Mouse (Mus musculus) liver, postnatal 0 days (tissue): ENCODE measurements around the gene Bank1. TPM values are rescaled to one million over a fixed set of nuclear protein-coding genes. Genes with fewer than 3 reads are reported as not detected.
"Not testable (repeated sequence)": the region's sequence is repeated elsewhere in the genome, so short reads cannot be mapped to it uniquely, and the experiment has no call there.

ENCODE experiments used
- ATAC-seq: fragments of 200-750 bp; cut with Nextera tagmentation; 2 replicates; pipeline ENCODE4 v1.8.0; 2017; ENCODE audit warnings: mild to moderate bottlenecking, moderate library complexity
- DNase-seq: peaks from one replicate; pipeline ENCODE4 v3.0.0-alpha.2; 2016
- H3K27ac ChIP-seq: fragments of 300-500 bp; sonication (generic); 2 replicates; pipeline ENCODE4 v1.5.1; 2014; ENCODE audit warnings: antibody characterized with exemption, moderate library complexity, mild to moderate bottlenecking, low read depth
- H3K27me3 ChIP-seq: fragments of 300-500 bp; sonication (generic); 2 replicates; pipeline ENCODE4 v1.6.1; 2014; ENCODE audit warnings: low read length, control low read depth, mixed read lengths; ENCODE audit not compliant: insufficient read depth
- H3K36me3 ChIP-seq: fragments of 300-500 bp; sonication (generic); replicated peaks from 2 replicates; pipeline ENCODE4 v1.6.1; 2014; ENCODE audit warnings: mild to moderate bottlenecking, control low read depth, low read length, moderate library complexity, mixed read lengths; ENCODE audit not compliant: insufficient read depth
- H3K4me1 ChIP-seq: fragments of 300-500 bp; sonication (generic); 2 replicates; pipeline ENCODE4 v1.6.1; 2014; ENCODE audit warnings: antibody characterized with exemption, mild to moderate bottlenecking, control low read depth; ENCODE audit not compliant: insufficient read depth
- H3K4me2 ChIP-seq: fragments of 300-500 bp; sonication (generic); 2 replicates; pipeline ENCODE4 v1.6.1; 2014; ENCODE audit warnings: low read depth, mild to moderate bottlenecking, low read length, moderate library complexity, mixed read lengths
- H3K4me3 ChIP-seq: fragments of 300-500 bp; sonication (generic); 2 replicates; pipeline ENCODE4 v1.5.1; 2014; ENCODE audit warnings: low read depth, low read length
- H3K9ac ChIP-seq: fragments of 300-500 bp; sonication (generic); replicated peaks from 2 replicates; pipeline ENCODE4 v1.6.1; 2014; ENCODE audit warnings: mild to moderate bottlenecking, moderate library complexity
- H3K9me3 ChIP-seq: fragments of 300-500 bp; sonication (generic); 2 replicates; pipeline ENCODE4 v1.6.1; 2016; ENCODE audit warnings: mild to moderate bottlenecking, control low read depth, low read length, mixed read lengths
- CTCF ChIP-seq: sonication (generic); IDR thresholded peaks from 2 replicates; pipeline ENCODE4 v1.5.1; 2016; ENCODE audit warnings: antibody characterized with exemption, low read depth
- EP300 ChIP-seq: IDR thresholded peaks from 2 replicates; pipeline ENCODE4 v1.6.1; 2016; ENCODE audit warnings: antibody characterized with exemption, low read depth, mild to moderate bottlenecking
- WGBS: fragments of 180-500 bp; shearing (Covaris S2); extraction: QIAGEN DNeasy Blood & Tissue Kit; methylation state at CpG from one replicate; pipeline ENCODE4 v1.1.7; 2014; ENCODE audit not compliant: insufficient replicate concordance; 5-methylcytosine and 5-hydroxymethylcytosine counted together
- polyA plus RNA-seq: library from polyadenylated mRNA; unstranded; fragments of >200 nt; fragmentation: Nextera tagmentation; extraction: Ambion mirVana; gene quantifications from 2 replicates; pipeline ENCODE4 v1.2.1, GENCODE M21; 2015

The Bank1 gene
- polyA plus RNA-seq, 1 experiment from 2014 or later = 3.0 TPM

DNA sequence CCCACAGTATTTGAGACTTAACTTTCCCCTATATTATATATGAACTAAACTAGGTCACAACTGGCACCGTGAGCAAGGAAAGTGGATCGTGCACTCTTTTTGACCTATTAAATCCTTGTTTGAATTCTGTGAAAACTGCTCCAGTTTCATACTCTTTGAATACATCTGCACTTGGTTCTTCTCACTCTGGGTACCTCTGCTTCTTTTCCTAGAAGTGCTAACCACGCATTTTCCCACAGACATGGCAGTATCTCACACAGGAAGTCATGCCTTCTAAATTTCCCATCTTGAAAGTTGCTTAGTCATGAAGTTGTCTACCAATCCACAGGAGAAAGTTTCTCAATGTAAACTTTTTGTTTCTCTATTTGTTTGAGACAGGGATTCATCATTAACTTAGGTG lies 3.9 kb downstream of the Bank1 start:
- Histone ChIP-seq H3K27ac (no peak overlapping the region), H3K4me3 (no peak overlapping the region), H3K4me2 (no peak overlapping the region), H3K4me1 (no peaks in the 10 kb centered on the region), H3K36me3 (no peaks in the 10 kb centered on the region), H3K9ac (no peak overlapping the region), H3K9me3 (no peaks in the 10 kb centered on the region), H3K27me3 (no peaks in the 10 kb centered on the region)
- no peak for TF ChIP-seq EP300
- TF ChIP-seq CTCF = no peak
- WGBS = 66% methylated on average over 3 of the region's 3 CpGs
- no peak for ATAC-seq
- no peak for DNase-seq

DNA sequence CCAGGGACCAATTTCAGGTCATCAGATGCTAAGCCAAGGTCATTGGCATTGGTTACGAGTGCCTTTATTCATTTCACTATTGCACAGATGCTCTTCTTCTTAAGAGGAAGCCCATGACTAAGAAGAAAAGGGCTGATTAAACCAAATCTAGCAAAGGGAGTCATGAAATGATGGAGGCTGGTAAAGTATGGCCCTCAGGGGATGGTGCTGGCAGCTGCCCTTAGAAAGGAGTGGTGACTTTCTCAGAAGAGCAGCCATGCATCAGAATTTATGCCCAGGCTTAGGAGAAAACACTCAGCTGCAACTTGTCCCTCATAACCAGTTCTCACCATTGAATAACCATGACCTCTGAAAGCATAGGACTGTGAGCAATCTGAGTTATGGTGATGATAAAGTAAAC lies 17.4 kb downstream of the Bank1 start:
- H3K9me3 ChIP-seq = no peaks in the 10 kb centered on the region
- no peak overlapping the region for H3K9ac ChIP-seq
- no peak for TF ChIP-seq CTCF
- H3K4me2 ChIP-seq = no peak overlapping the region
- WGBS = 72% methylated on average over 1 of the region's 1 CpGs
- no peak for DNase-seq
- H3K4me3 ChIP-seq = no peak overlapping the region
- no peak overlapping the region for H3K27ac ChIP-seq
- no peaks in the 10 kb centered on the region for H3K27me3 ChIP-seq
- H3K4me1 ChIP-seq = no peaks in the 10 kb centered on the region
- no peak for ATAC-seq
- no peaks in the 10 kb centered on the region for H3K36me3 ChIP-seq

DNA sequence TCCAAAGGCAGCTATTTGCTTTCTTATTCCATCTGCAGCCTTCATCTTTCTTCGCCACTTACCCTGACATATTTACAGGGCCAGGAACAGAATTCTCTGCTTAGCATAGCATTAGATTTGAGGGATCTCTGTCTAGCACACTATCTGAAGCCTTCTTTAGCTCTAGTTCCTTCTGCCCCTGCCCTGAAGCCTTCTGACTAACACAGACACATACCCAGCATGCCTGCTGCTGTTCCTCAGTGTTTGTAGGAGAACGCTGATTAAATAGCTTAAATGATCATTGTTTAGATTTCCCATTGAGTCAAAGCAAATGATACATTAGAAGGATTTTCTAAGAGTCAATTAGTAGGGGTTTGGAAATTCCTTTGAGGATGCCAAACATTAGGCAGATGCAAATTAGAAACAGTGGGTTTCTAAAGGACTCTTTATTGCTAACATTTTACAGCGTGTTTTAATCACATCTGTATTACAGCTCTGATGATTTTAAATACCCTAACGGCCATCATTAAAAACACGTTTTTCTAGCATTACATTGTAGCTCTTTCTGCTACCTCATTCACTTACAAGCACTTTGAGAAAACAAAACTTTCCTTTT lies 19.2 kb downstream of the Bank1 start:
- Histone ChIP-seq H3K4me2 (no peak overlapping the region), H3K27ac (no peak overlapping the region), H3K27me3 (no peaks in the 10 kb centered on the region), H3K9me3 (no peaks in the 10 kb centered on the region), H3K4me3 (no peak overlapping the region), H3K4me1 (no peaks in the 10 kb centered on the region), H3K9ac (no peak overlapping the region), H3K36me3 (no peaks in the 10 kb centered on the region)
- DNase-seq = no peak
- WGBS = 66% methylated on average over 5 of the region's 5 CpGs
- no peak for ATAC-seq
- TF ChIP-seq CTCF (no peak), EP300 (no peak)

DNA sequence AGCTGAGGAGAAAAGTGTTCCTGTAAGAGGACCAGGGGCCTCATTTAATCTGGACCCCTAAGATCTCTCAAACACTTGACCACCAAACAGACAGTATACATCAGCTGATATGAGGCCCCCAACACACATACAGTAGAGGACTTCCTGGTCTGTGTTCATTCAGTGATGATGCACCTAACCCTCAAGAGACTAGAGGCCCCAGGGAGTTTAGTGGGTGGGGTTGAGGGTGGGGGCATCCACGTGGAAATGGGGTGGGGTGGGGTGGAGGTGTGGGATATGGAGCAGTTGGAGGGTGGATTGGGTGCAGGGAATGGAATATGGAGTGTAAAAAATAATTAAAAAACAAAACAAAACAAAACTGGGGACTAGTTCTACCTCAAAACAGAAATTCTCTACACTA lies 23.3 kb downstream of the Bank1 start:
- Histone ChIP-seq H3K4me1 (no peaks in the 10 kb centered on the region), H3K36me3 (no peaks in the 10 kb centered on the region), H3K9me3 (no peaks in the 10 kb centered on the region), H3K27me3 (no peaks in the 10 kb centered on the region), H3K4me3 (no peak overlapping the region), H3K27ac (no peak overlapping the region), H3K9ac (no peak overlapping the region), H3K4me2 (no peak overlapping the region)
- TF ChIP-seq EP300 = no peak
- no peak for TF ChIP-seq CTCF
- no peak for ATAC-seq
- 38% methylated on average over 1 of the region's 1 CpGs for WGBS
- no peak for DNase-seq

DNA sequence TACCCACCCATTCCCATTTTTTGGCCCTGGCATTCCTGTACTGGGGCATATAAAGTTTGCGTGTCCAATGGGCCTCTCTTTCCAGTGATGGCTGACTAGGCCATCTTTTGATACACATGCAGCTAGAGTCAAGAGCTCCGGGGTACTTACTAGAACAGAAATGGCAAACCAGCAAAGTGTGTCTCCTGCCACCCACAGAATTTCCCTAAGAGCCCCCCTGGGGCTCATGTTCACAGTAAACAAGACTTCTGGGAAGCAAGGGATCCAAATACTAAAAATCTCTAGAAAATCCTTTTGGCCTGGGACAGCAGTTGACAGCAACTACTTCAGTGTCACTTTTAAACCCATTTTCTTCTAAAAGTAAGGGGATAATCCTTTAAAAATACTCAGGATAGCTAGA lies 25.1 kb downstream of the Bank1 start:
- H3K36me3 ChIP-seq, H3K4me1 ChIP-seq, DNase-seq: not testable (repeated sequence)

DNA sequence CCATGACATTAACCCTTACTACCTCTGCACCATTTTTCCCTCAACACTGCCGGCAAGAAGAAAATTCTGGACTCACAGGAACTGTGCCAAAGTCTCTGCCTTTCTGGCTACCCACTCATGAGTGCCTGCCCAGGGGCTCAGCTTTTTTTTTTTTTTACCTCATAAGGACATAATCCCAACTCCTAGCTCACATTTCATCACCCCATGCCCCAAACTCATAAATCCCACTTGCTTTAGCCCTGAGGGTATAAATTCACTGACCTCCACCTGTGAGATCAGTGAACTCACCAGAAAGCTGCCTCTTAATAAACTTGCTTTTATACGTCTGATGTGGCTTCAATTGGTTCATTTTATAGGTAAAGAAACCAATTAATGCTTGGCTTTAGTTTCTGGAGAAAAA lies 28.5 kb downstream of the Bank1 start:
- WGBS = 77% methylated on average over 2 of the region's 2 CpGs
- no peaks in the 10 kb centered on the region for H3K36me3 ChIP-seq
- H3K4me1 ChIP-seq = no peaks in the 10 kb centered on the region
- no peak for ATAC-seq
- no peaks in the 10 kb centered on the region for H3K9me3 ChIP-seq
- TF ChIP-seq EP300 = no peak
- no peak for TF ChIP-seq CTCF
- no peak for DNase-seq
- no peak overlapping the region for H3K4me3 ChIP-seq
- no peak overlapping the region for H3K9ac ChIP-seq
- H3K27me3 ChIP-seq = no peaks in the 10 kb centered on the region
- no peak overlapping the region for H3K27ac ChIP-seq
- no peak overlapping the region for H3K4me2 ChIP-seq

More for the DNA sequence above, 25.1 kb downstream of the Bank1 start:
- not testable (repeated sequence) for ATAC-seq, H3K9me3 ChIP-seq, H3K4me3 ChIP-seq, H3K9ac ChIP-seq, H3K4me2 ChIP-seq, H3K27me3 ChIP-seq, H3K27ac ChIP-seq
- WGBS = 65% methylated on average over 2 of the region's 2 CpGs

- Histone ChIP-seq H3K27ac (no peak overlapping the region), H3K27me3 (no peaks in the 10 kb centered on the region), H3K9me3 (no peaks in the 10 kb centered on the region), H3K9ac (no peak overlapping the region), H3K4me2 (no peak overlapping the region), H3K4me1 (no peaks in the 10 kb centered on the region), H3K36me3 (no peaks in the 10 kb centered on the region), H3K4me3 (no peak overlapping the region)
- no peak for TF ChIP-seq EP300
- no peak for TF ChIP-seq CTCF
- ATAC-seq (no peak), DNase-seq (no peak)
- WGBS = 53% methylated on average over 2 of the region's 2 CpGs
These were observed 30.6 kb downstream of the Bank1 start for GRCm38 (mm10) chr3:136295250-136295649.
